Mouse (Mus musculus) neural tube, embryonic 15.5 days (tissue): ENCODE results near the gene Slc29a4. TPM values are rescaled to one million over a fixed set of nuclear protein-coding genes. Genes with fewer than 3 reads are reported as not detected.

Source experiments
- ATAC-seq: fragments of 200-750 bp; cut with Nextera tagmentation; 2 replicates; pipeline ENCODE4 v1.8.0; 2017; ENCODE audit warnings: mild to moderate bottlenecking, moderate TSS enrichment, moderate library complexity; ENCODE audit not compliant: low FRiP score
- H3K27ac ChIP-seq: fragments of 300-500 bp; sonication (generic); replicated peaks from 2 replicates; pipeline ENCODE4 v1.5.1; 2015; ENCODE audit warnings: mild to moderate bottlenecking, inconsistent platforms
- H3K27me3 ChIP-seq: fragments of 300-500 bp; sonication (generic); replicated peaks from 2 replicates; pipeline ENCODE4 v1.6.1; 2015; ENCODE audit warnings: inconsistent platforms
- H3K36me3 ChIP-seq: fragments of 300-500 bp; sonication (generic); 2 replicates; pipeline ENCODE4 v1.6.1; 2015; ENCODE audit warnings: inconsistent platforms
- H3K4me1 ChIP-seq: fragments of 300-500 bp; sonication (generic); 2 replicates; pipeline ENCODE4 v1.6.1; 2015; ENCODE audit warnings: inconsistent platforms
- H3K4me2 ChIP-seq: fragments of 300-500 bp; sonication (generic); 2 replicates; pipeline ENCODE4 v1.6.1; 2015; ENCODE audit warnings: inconsistent platforms, mild to moderate bottlenecking, moderate library complexity
- H3K4me3 ChIP-seq: fragments of 300-500 bp; sonication (generic); replicated peaks from 2 replicates; pipeline ENCODE4 v1.5.1; 2015; ENCODE audit warnings: mild to moderate bottlenecking, inconsistent platforms
- H3K9ac ChIP-seq: fragments of 300-500 bp; sonication (generic); replicated peaks from 2 replicates; pipeline ENCODE4 v1.6.1; 2015; ENCODE audit warnings: mild to moderate bottlenecking, inconsistent platforms
- H3K9me3 ChIP-seq: fragments of 300-500 bp; sonication (generic); replicated peaks from 2 replicates; pipeline ENCODE4 v1.6.1; 2016; ENCODE audit warnings: inconsistent platforms
- WGBS: fragments of 180-500 bp; shearing (Covaris S2); methylation state at CpG from one replicate; pipeline ENCODE4 v1.1.7; 2015; ENCODE audit warnings: mixed read lengths; 5-methylcytosine and 5-hydroxymethylcytosine counted together
- polyA plus RNA-seq: library from polyadenylated mRNA; unstranded; fragments of >200 nt; fragmentation: Nextera tagmentation; extraction: Ambion mirVana; gene quantifications from 2 replicates; pipeline ENCODE4 v1.2.1, GENCODE M21; 2015

Gene Slc29a4
- polyA plus RNA-seq, 1 experiment from 2014 or later, result 82.4 TPM

GRCm38 (mm10) chr5:142752241-142752640 lies 59.9 kb downstream of the Slc29a4 start:
- no peak overlapping the region for H3K9ac ChIP-seq
- 45% methylated on average over 13 of the region's 13 CpGs for WGBS
- H3K36me3 ChIP-seq, result peaks cover 62% of the 10 kb centered on the region
- no peak overlapping the region for H3K27ac ChIP-seq
- no peak for ATAC-seq
- H3K9me3 ChIP-seq, result no peaks in the 10 kb centered on the region
- no peaks in the 10 kb centered on the region for H3K27me3 ChIP-seq
- H3K4me1 ChIP-seq, result peaks cover 9% of the 10 kb centered on the region
- no peak overlapping the region for H3K4me2 ChIP-seq
- H3K4me3 ChIP-seq, result no peak overlapping the region

GRCm38 (mm10) chr5:142759786-142760185 lies 67.5 kb downstream of the Slc29a4 start:
- ATAC-seq, result no peak
- WGBS, result 82% methylated on average over 8 of the region's 8 CpGs
- no peak overlapping the region for H3K4me2 ChIP-seq

GRCm38 (mm10) chr5:142761326-142761983 lies 69.1 kb downstream of the Slc29a4 start:
- Histone ChIP-seq H3K4me3 (no peak overlapping the region), H3K4me1 (peaks cover 38% of the 10 kb centered on the region), H3K9ac (no peak overlapping the region), H3K27me3 (no peaks in the 10 kb centered on the region), H3K4me2 (peak overlapping the region; percentile 17; the same call in 1 of the 2 replicates), H3K27ac (peak overlapping the region; percentile 86), H3K36me3 (peaks cover 91% of the 10 kb centered on the region), H3K9me3 (no peaks in the 10 kb centered on the region)
- peak; percentile 73 for ATAC-seq
- WGBS, result 49% methylated on average over 16 of the region's 16 CpGs

More at GRCm38 (mm10) chr5:142759786-142760185, 67.5 kb downstream of the Slc29a4 start:
- Histone ChIP-seq H3K27ac (peak overlapping the region; percentile 86; the same call in 1 of the 2 replicates), H3K4me1 (peaks cover 30% of the 10 kb centered on the region), H3K36me3 (peaks cover 86% of the 10 kb centered on the region), H3K9ac (no peak overlapping the region), H3K9me3 (no peaks in the 10 kb centered on the region), H3K27me3 (no peaks in the 10 kb centered on the region), H3K4me3 (no peak overlapping the region)

- 47% methylated on average over 21 of the region's 21 CpGs for WGBS
- H3K27ac ChIP-seq, result peak overlapping the region; percentile 86
- no peak overlapping the region for H3K4me2 ChIP-seq
- no peaks in the 10 kb centered on the region for H3K9me3 ChIP-seq
- no peak overlapping the region for H3K4me3 ChIP-seq
- H3K36me3 ChIP-seq, result peaks cover 91% of the 10 kb centered on the region
- H3K9ac ChIP-seq, result no peak overlapping the region
- H3K27me3 ChIP-seq, result no peaks in the 10 kb centered on the region
- ATAC-seq, result peak; percentile 16; the same call in 1 of the 2 replicates
- H3K4me1 ChIP-seq, result peaks cover 44% of the 10 kb centered on the region
These were observed 69.9 kb downstream of the Slc29a4 start for GRCm38 (mm10) chr5:142762082-142762807.

- Histone ChIP-seq H3K36me3 (peaks cover 75% of the 10 kb centered on the region), H3K4me3 (no peak overlapping the region), H3K9ac (no peak overlapping the region), H3K9me3 (no peaks in the 10 kb centered on the region), H3K27ac (peak overlapping the region; percentile 54; the same call in 1 of the 2 replicates), H3K4me2 (no peak overlapping the region), H3K4me1 (peaks cover 57% of the 10 kb centered on the region), H3K27me3 (no peaks in the 10 kb centered on the region)
- no peak for ATAC-seq
- WGBS, result 67% methylated on average over 11 of the region's 11 CpGs
These were observed 72.0 kb downstream of the Slc29a4 start for GRCm38 (mm10) chr5:142764306-142764705.

GRCm38 (mm10) chr5:142764889-142765288 lies 72.6 kb downstream of the Slc29a4 start:
- 0 out of 2 replicates have a peak overlapping the region, but pooled peaks have one; percentile 54 for H3K27ac ChIP-seq
- no peak overlapping the region for H3K4me2 ChIP-seq
- H3K27me3 ChIP-seq, result no peaks in the 10 kb centered on the region
- ATAC-seq, result no peak
- H3K36me3 ChIP-seq, result peaks cover 75% of the 10 kb centered on the region
- WGBS, result 72% methylated on average over 15 of the region's 15 CpGs
- H3K9ac ChIP-seq, result no peak overlapping the region
- peaks cover 63% of the 10 kb centered on the region for H3K4me1 ChIP-seq
- H3K4me3 ChIP-seq, result no peak overlapping the region
- H3K9me3 ChIP-seq, result no peaks in the 10 kb centered on the region

- Histone ChIP-seq H3K4me2 (no peak overlapping the region), H3K9me3 (no peaks in the 10 kb centered on the region), H3K4me1 (peaks cover 55% of the 10 kb centered on the region), H3K9ac (0 out of 2 replicates have a peak overlapping the region, but pooled peaks have one; percentile 7), H3K36me3 (peaks cover 72% of the 10 kb centered on the region), H3K4me3 (no peak overlapping the region), H3K27ac (no peak overlapping the region), H3K27me3 (no peaks in the 10 kb centered on the region)
- WGBS, result 76% methylated on average over 3 of the region's 3 CpGs
- no peak for ATAC-seq
These were observed 74.4 kb downstream of the Slc29a4 start for GRCm38 (mm10) chr5:142766708-142767107.

- H3K27me3 ChIP-seq, result no peaks in the 10 kb centered on the region
- H3K4me3 ChIP-seq, result no peak overlapping the region
- whole genome bisulfite sequencing, result 14% methylated on average over 7 of the region's 7 CpGs
- H3K4me1 ChIP-seq, result peaks cover 43% of the 10 kb centered on the region
- H3K27ac ChIP-seq, result peak overlapping the region; percentile 76; the same call in 1 of the 2 replicates
- peaks cover 71% of the 10 kb centered on the region for H3K36me3 ChIP-seq
- no peak overlapping the region for H3K4me2 ChIP-seq
- peak; percentile 58; the same call in 1 of the 2 replicates for ATAC-seq
- no peaks in the 10 kb centered on the region for H3K9me3 ChIP-seq
- no peak overlapping the region for H3K9ac ChIP-seq
These were observed 75.6 kb downstream of the Slc29a4 start for GRCm38 (mm10) chr5:142767937-142768336.

GRCm38 (mm10) chr5:142768352-142769267 lies 76.3 kb downstream of the Slc29a4 start:
- 32% methylated on average over 10 of the region's 10 CpGs for WGBS

GRCm38 (mm10) chr5:142769641-142770040 lies 77.3 kb downstream of the Slc29a4 start:
- Histone ChIP-seq H3K27ac (peak overlapping the region; percentile 76), H3K4me2 (no peak overlapping the region), H3K36me3 (peaks cover 71% of the 10 kb centered on the region), H3K4me1 (peaks cover 34% of the 10 kb centered on the region), H3K27me3 (no peaks in the 10 kb centered on the region), H3K9ac (no peak overlapping the region), H3K9me3 (no peaks in the 10 kb centered on the region), H3K4me3 (no peak overlapping the region)
- WGBS, result 76% methylated on average over 5 of the region's 5 CpGs
- no peak for ATAC-seq

More at GRCm38 (mm10) chr5:142768352-142769267, 76.3 kb downstream of the Slc29a4 start:
- Histone ChIP-seq H3K27me3 (no peaks in the 10 kb centered on the region), H3K4me1 (peaks cover 38% of the 10 kb centered on the region), H3K9me3 (no peaks in the 10 kb centered on the region), H3K4me3 (no peak overlapping the region), H3K36me3 (peaks cover 71% of the 10 kb centered on the region), H3K4me2 (no peak overlapping the region), H3K9ac (no peak overlapping the region), H3K27ac (peak overlapping the region; percentile 76)
- no peak for ATAC-seq

- H3K4me2 ChIP-seq, result no peak overlapping the region
- no peak for ATAC-seq
- H3K9me3 ChIP-seq, result no peaks in the 10 kb centered on the region
- no peak overlapping the region for H3K9ac ChIP-seq
- H3K27me3 ChIP-seq, result no peaks in the 10 kb centered on the region
- peaks cover 72% of the 10 kb centered on the region for H3K36me3 ChIP-seq
- H3K4me1 ChIP-seq, result peaks cover 28% of the 10 kb centered on the region
- H3K27ac ChIP-seq, result no peak overlapping the region
- WGBS, result 92% methylated on average over 4 of the region's 4 CpGs
- no peak overlapping the region for H3K4me3 ChIP-seq
These were observed 78.7 kb downstream of the Slc29a4 start for GRCm38 (mm10) chr5:142771034-142771433.
